Mouse (Mus musculus) intestine, embryonic 14.5 days (tissue): Measurements from ENCODE around the gene Taf11. TPM values are rescaled to one million over a fixed set of nuclear protein-coding genes. Genes with fewer than 3 reads are reported as not detected.

Experiments used
- ATAC-seq: fragments of 200-750 bp; cut with Nextera tagmentation; replicated peaks from 2 replicates; pipeline ENCODE4 v1.8.0; 2017; ENCODE audit warnings: low read depth, moderate number of reproducible peaks, moderate TSS enrichment, moderate library complexity; ENCODE audit not compliant: low FRiP score, low TSS enrichment
- DNase-seq: peaks from one replicate; pipeline ENCODE4 v3.0.0-alpha.2; 2018; ENCODE audit warnings: low spot score
- H3K27ac ChIP-seq: fragments of 300-500 bp; sonication (generic); 2 replicates; pipeline ENCODE4 v1.5.1; 2014; ENCODE audit warnings: low read depth, mild to moderate bottlenecking, control low read depth
- H3K27me3 ChIP-seq: fragments of 300-500 bp; sonication (generic); replicated peaks from 2 replicates; pipeline ENCODE4 v1.6.1; 2014; ENCODE audit warnings: low read length, control low read depth; ENCODE audit not compliant: control insufficient read depth, insufficient read depth
- H3K36me3 ChIP-seq: fragments of 300-500 bp; sonication (generic); 2 replicates; pipeline ENCODE4 v1.6.1; 2014; ENCODE audit warnings: low read length, control low read depth; ENCODE audit not compliant: control insufficient read depth, insufficient read depth
- H3K4me1 ChIP-seq: fragments of 300-500 bp; sonication (generic); replicated peaks from 2 replicates; pipeline ENCODE4 v1.6.1; 2014; ENCODE audit warnings: low read length, control low read depth, mixed read lengths; ENCODE audit not compliant: control insufficient read depth, insufficient read depth
- H3K4me2 ChIP-seq: fragments of 300-500 bp; sonication (generic); 2 replicates; pipeline ENCODE4 v1.6.1; 2014; ENCODE audit warnings: low read length
- H3K4me3 ChIP-seq: fragments of 300-500 bp; sonication (generic); 2 replicates; pipeline ENCODE4 v1.5.1; 2014; ENCODE audit warnings: low read depth, low read length, control low read depth, mixed read lengths
- H3K9ac ChIP-seq: fragments of 300-500 bp; sonication (generic); 2 replicates; pipeline ENCODE4 v1.6.1; 2014; ENCODE audit warnings: mild to moderate bottlenecking, low read length
- H3K9me3 ChIP-seq: fragments of 300-500 bp; sonication (generic); 2 replicates; pipeline ENCODE4 v1.6.1; 2016; ENCODE audit warnings: low read length, control low read depth; ENCODE audit not compliant: control insufficient read depth
- WGBS: fragments of 180-500 bp; shearing (Covaris S2); extraction: QIAGEN DNeasy Blood & Tissue Kit; methylation state at CpG from one replicate; pipeline ENCODE4 v1.1.7; 2014; 5-methylcytosine and 5-hydroxymethylcytosine counted together
- polyA plus RNA-seq: library from polyadenylated mRNA; unstranded; fragments of >200 nt; fragmentation: Nextera tagmentation; extraction: Ambion mirVana; gene quantifications from 2 replicates; pipeline ENCODE4 v1.2.1, GENCODE M21; 2014

Gene Taf11
- polyA plus RNA-seq, 1 experiment from 2014 or later: 59.7 TPM

DNA sequence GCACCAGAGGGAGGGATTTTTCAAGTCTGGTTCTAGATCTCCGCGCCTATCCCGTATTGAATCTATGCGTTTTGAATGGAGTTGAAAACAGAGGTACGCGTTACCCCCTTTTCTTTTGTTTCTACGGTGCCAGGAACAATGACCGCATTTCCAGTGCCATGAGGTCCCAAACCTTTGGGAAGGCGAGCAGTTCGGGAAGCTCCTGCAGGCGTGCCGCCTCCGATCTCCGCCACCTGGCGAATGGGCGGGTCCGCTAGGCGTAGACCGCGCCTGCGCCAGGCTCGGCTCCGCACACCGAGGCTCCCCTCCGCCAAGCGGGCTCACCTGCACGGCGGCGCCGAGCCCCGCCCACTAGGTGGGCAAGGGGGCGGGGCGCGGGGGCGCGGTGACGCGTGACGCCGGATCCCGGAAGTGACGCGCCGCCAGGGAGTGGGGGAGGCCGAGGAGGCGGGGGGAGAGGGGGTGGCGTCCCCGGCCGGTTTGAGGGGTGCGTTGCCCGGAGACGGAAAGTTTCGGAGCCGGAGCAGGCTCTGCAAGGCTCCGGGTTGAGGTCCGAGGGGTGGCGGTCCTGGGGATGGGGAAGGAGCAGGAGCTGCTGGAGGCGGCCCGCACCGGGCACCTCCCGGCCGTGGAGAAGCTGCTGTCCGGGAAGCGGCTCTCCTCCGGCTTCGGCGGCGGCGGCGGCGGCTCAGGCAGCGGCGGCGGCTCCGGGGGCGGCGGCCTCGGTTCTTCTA, 589 bp downstream of the Taf11 start, which contains the start of gene Anks1:
Anks1 (plus strand) TSS at position 419 of the 734 bp plus-strand sequence.
- H3K27me3 ChIP-seq: no peaks in the 10 kb centered on the region
- H3K9me3 ChIP-seq: no peaks in the 10 kb centered on the region
- H3K9ac ChIP-seq: peak within 1 kb of the TSS; percentile 75
- peak within 1 kb of the TSS; percentile 84 for H3K4me2 ChIP-seq
- under 1% methylated on average over 78 of the region's 78 CpGs for WGBS
- peak within 1 kb of the TSS; percentile 85 for H3K27ac ChIP-seq
- peak; percentile 83 for ATAC-seq
- peak within 1 kb of the TSS; percentile 97 for H3K4me3 ChIP-seq
- DNase-seq: peak; percentile 95
- H3K4me1 ChIP-seq: peaks cover 8% of the 10 kb centered on the region
- peaks cover 15% of the 10 kb centered on the region; the same call in 1 of the 2 replicates for H3K36me3 ChIP-seq

DNA sequence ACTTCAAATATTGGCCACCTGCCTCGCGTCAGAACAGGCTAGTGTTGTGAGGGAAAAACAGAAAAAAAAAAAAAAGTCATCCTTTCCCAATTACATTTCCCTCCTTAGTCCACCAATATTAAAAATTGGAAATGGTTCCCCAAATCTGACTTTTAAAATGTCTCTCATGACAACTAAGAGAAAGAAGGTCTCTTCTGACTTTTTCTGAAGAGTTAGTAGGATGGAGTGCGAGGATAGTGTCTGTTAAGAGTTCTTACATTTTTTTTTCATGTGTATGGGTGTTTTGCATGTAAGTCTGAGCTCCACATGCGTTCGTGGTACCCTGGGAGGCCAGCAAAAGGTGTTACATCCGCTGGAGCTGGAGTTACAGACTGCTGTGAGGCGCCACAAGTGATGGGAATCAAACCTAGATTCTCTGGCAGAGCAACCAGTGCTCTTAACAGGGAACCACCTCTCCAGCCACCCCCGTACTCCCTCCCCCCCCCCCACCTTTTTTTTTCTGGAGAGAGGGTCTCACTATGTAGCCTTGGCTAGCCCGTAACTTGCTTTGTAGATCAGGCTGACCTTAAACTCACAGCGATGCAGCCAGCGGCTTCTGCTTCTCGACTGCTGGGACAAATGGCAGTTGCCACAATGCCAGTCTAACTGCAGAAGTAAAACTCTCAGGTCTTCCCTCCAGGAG, 1.3 kb downstream of the Taf11 start:
- peak overlapping the region; percentile 84 for H3K4me2 ChIP-seq
- WGBS: under 1% methylated on average over 12 of the region's 12 CpGs
- DNase-seq (no peak), ATAC-seq (no peak; the same call in 1 of the 2 replicates)
- H3K27ac ChIP-seq: peak overlapping the region; percentile 85
- no peaks in the 10 kb centered on the region for H3K27me3 ChIP-seq
- peak overlapping the region; percentile 97 for H3K4me3 ChIP-seq
- no peaks in the 10 kb centered on the region for H3K9me3 ChIP-seq
- H3K4me1 ChIP-seq: peaks cover 8% of the 10 kb centered on the region
- H3K9ac ChIP-seq: peak overlapping the region; percentile 75
- peaks cover 22% of the 10 kb centered on the region; the same call in 1 of the 2 replicates for H3K36me3 ChIP-seq

- H3K27ac ChIP-seq: peak overlapping the region; percentile 69
- ATAC-seq: peak; percentile 67
- H3K27me3 ChIP-seq: no peaks in the 10 kb centered on the region
- peak overlapping the region; percentile 97 for H3K4me3 ChIP-seq
- peaks cover 25% of the 10 kb centered on the region for H3K36me3 ChIP-seq
- DNase-seq: peak; percentile 98
- H3K4me2 ChIP-seq: peak overlapping the region; percentile 84
- under 1% methylated on average over 45 of the region's 45 CpGs for WGBS
- peak overlapping the region; percentile 74 for H3K9ac ChIP-seq
- H3K9me3 ChIP-seq: no peaks in the 10 kb centered on the region
- H3K4me1 ChIP-seq: peaks cover 8% of the 10 kb centered on the region
Measured at GRCm38 (mm10) chr17:27907512-27908205, 2.0 kb downstream of the Taf11 start.

DNA sequence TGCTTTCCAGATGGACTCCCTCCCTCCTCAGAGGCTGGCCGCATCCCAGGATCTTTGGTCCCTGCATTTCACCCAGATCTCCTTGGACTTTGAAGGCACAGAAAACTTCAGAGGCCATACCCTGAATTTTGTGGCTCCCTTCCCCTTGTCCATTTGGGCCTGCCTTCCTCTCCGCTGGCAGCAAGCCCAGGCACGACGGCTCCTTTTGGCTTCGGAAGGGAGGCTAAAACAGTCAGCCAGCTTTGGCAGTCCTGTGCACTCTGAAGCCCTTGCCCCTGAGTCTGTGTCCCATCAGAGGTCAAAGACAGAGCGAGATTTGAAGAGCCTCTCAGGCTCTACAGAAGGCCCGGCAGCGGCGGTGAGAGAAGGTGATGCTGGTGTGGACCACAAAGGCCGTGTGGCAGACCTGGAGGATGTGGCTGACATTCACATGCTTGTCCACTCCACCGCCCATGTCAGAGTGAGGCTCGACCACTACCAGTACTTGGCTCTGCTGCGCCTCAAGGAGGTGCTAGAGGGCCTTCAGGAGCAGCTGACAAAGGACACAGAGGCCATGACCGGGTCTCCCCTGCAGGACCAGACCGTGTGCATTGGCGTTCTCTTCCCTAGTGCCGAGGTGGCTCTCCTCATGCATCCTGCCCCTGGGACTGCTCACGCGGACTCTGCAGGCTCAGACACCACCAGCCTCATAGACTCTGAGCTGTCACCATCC, 23.0 kb downstream of the Taf11 start:
- no peak for ATAC-seq
- Histone ChIP-seq H3K9ac (no peak overlapping the region), H3K4me2 (no peak overlapping the region), H3K4me3 (no peak overlapping the region), H3K36me3 (peaks cover 63% of the 10 kb centered on the region), H3K4me1 (no peaks in the 10 kb centered on the region), H3K9me3 (no peaks in the 10 kb centered on the region), H3K27me3 (no peaks in the 10 kb centered on the region), H3K27ac (no peak overlapping the region)
- 82% methylated on average over 19 of the region's 19 CpGs for WGBS
- DNase-seq: no peak

DNA sequence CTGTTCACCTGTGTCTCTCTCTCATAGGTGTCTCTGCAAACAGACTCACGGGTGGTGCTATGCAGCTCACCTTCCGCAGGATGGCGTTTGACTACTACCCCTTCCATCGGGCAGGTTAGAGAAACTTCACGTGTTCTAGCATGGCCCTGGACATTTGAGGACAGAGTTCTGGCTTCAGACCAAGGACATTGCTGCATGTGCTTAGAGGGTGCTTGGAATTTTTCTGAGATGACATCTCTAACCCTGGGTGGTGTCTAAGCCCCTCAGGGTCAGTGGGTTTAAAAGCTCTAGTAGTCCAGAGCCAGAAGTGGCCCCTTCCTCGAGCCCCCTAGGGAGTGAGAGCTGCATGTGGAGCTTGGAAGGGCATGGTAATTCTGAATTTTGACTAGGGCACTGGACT, 25.6 kb downstream of the Taf11 start:
- Histone ChIP-seq H3K4me2 (no peak overlapping the region), H3K27ac (no peak overlapping the region), H3K4me1 (no peaks in the 10 kb centered on the region), H3K9me3 (no peaks in the 10 kb centered on the region), H3K9ac (no peak overlapping the region), H3K4me3 (no peak overlapping the region), H3K27me3 (no peaks in the 10 kb centered on the region), H3K36me3 (peaks cover 73% of the 10 kb centered on the region)
- DNase-seq: no peak
- no peak for ATAC-seq
- WGBS: 93% methylated on average over 6 of the region's 6 CpGs

DNA sequence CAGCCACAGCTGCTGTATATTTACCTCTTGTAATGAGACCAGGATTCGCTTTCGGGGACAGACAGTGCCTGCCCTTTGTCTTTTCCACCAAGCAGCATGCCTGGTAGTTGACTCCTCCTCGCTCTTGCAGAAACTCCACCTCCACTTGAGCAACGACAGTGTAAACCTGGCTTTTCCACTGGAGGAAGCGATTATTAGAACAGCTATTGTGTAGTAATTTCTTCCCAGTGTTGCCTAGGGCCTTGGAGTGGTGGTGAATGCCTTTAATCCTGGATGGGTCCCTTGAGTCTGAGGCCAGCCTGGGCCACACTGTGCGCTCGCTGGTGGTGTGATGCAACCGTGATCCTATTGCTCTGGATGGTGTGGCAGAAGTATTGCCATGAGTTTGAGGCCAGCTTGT, 26.5 kb downstream of the Taf11 start:
- H3K9me3 ChIP-seq: no peaks in the 10 kb centered on the region
- H3K36me3 ChIP-seq: peaks cover 73% of the 10 kb centered on the region
- H3K9ac ChIP-seq: no peak overlapping the region
- H3K4me2 ChIP-seq: no peak overlapping the region
- no peaks in the 10 kb centered on the region for H3K4me1 ChIP-seq
- H3K4me3 ChIP-seq: no peak overlapping the region
- no peak for ATAC-seq
- WGBS: 89% methylated on average over 8 of the region's 8 CpGs
- no peak for DNase-seq
- H3K27me3 ChIP-seq: no peaks in the 10 kb centered on the region
- no peak overlapping the region for H3K27ac ChIP-seq

- H3K9ac ChIP-seq: no peak overlapping the region
- DNase-seq (no peak), ATAC-seq (no peak; the same call in 1 of the 2 replicates)
Measured at GRCm38 (mm10) chr17:27881518-27881917, 28.1 kb downstream of the Taf11 start.

GRCm38 (mm10) chr17:27874510-27874909, 35.1 kb downstream of the Taf11 start:
- H3K27ac ChIP-seq: no peak overlapping the region
- no peaks in the 10 kb centered on the region; the same call in 1 of the 2 replicates for H3K4me1 ChIP-seq
- H3K27me3 ChIP-seq: no peaks in the 10 kb centered on the region
- peaks cover 13% of the 10 kb centered on the region for H3K36me3 ChIP-seq
- H3K4me2 ChIP-seq: no peak overlapping the region
- ATAC-seq (no peak), DNase-seq (no peak)
- no peaks in the 10 kb centered on the region for H3K9me3 ChIP-seq
- no peak overlapping the region for H3K4me3 ChIP-seq
- H3K9ac ChIP-seq: no peak overlapping the region
- 62% methylated on average over 5 of the region's 5 CpGs for WGBS

More at GRCm38 (mm10) chr17:27881518-27881917, 28.1 kb downstream of the Taf11 start:
- Histone ChIP-seq H3K4me2 (no peak overlapping the region), H3K36me3 (peaks cover 66% of the 10 kb centered on the region), H3K9me3 (no peaks in the 10 kb centered on the region), H3K27ac (no peak overlapping the region), H3K27me3 (no peaks in the 10 kb centered on the region), H3K4me1 (no peaks in the 10 kb centered on the region), H3K4me3 (no peak overlapping the region)
- WGBS: 64% methylated on average over 11 of the region's 11 CpGs
